Mouse (Mus musculus): Measurements from ENCODE around the gene Gm1043. TPM values are rescaled to one million over a fixed set of nuclear protein-coding genes. Genes with fewer than 3 reads are reported as not detected.

The Gm1043 gene
- polyA plus RNA-seq, 2 experiments from 2014 or later = 1.3 to 1.4 TPM

GRCm38 (mm10) chr5:37073660-37074059 is 11.5 kb upstream of the Gm1043 start:
- ATAC-seq = no peak

DNA sequence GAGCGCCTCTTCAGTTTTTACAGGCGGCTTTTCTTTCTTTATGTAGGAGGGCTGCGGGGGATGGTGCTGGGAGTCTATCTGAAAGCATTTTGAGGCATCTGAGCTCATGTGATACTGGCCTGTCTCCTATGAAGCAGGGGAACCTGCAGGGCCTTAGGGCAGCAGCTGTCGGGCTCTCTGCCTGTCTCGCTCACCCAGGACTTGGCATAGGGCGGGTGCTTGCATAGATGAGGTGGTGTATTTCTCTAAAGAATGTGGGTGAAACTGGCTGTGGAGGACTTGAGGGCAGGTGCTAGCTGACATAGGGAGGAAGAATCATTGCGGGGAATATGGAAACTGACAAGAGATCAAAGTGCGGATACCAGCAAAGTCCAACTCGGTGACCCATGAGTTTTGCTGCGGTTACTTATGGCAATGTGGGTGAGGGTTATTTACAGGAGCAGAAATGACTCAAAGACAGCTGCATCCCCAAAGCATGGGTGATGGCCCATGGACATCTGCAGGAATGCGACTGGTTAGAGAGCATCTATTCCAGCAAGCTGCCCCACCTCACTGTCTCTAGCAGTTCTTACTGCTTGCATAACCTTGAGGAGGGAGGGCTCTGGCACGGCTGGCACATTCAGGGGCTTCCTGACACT is 8.4 kb upstream of the Gm1043 start:
- no peak for ATAC-seq

- ATAC-seq = no peak
Observed at GRCm38 (mm10) chr5:37077330-37077698, 7.9 kb upstream of the Gm1043 start.

GRCm38 (mm10) chr5:37079484-37079883 is 5.7 kb upstream of the Gm1043 start:
- ATAC-seq = no peak

DNA sequence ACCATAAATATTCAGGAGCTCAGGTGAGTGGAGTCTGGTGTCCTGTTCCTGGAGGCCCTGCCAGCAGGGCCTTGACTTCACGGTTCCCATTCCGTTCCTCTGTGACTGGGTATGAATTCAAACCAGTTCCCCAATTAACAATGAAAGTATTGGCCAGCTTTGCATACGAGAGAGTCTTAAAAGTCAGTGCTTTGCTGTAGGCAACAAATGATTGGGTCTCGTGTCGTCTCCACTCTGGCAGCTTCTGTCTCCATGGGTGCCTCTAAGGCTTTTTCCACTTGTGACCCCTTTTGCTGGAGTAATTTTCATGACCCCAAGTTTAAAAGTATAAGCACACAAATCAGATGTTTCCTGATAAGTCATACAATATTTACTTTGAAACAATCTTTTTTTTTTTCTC is 4.6 kb upstream of the Gm1043 start:
- ATAC-seq = no peak

GRCm38 (mm10) chr5:37082420-37082819 is 2.8 kb upstream of the Gm1043 start:
- no peak for ATAC-seq

GRCm38 (mm10) chr5:37083209-37083770 is 1.9 kb upstream of the Gm1043 start:
- ATAC-seq = no peak

- ATAC-seq = no peak
Observed at GRCm38 (mm10) chr5:37083850-37084249, 1.3 kb upstream of the Gm1043 start.

DNA sequence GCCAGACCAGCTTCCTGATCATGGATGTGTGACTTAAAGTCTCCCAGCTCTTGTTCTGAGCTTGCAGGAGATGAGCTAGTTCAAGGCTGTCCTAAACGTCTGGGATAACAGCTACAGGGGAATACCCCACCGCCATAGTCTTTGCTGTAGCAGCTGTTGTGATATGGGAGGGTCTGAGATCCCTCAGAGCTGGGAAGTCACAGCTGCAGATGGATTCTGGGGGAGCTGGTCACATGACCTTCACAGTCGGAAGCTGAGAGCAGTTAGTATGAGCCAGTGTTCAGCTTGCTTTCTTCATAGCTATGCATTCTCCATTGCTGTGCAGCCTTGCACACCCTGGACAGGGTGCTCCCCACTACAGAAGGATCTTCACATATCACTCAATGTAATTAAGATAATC is 748 bp downstream of the Gm1043 start:
- no peak for ATAC-seq

- ATAC-seq = no peak
Observed at GRCm38 (mm10) chr5:37087786-37088185, 2.6 kb downstream of the Gm1043 start.

GRCm38 (mm10) chr5:37088342-37089108 is 3.4 kb downstream of the Gm1043 start:
- ATAC-seq = no peak

GRCm38 (mm10) chr5:37091171-37091628 is 6.0 kb downstream of the Gm1043 start:
- ATAC-seq = no peak

DNA sequence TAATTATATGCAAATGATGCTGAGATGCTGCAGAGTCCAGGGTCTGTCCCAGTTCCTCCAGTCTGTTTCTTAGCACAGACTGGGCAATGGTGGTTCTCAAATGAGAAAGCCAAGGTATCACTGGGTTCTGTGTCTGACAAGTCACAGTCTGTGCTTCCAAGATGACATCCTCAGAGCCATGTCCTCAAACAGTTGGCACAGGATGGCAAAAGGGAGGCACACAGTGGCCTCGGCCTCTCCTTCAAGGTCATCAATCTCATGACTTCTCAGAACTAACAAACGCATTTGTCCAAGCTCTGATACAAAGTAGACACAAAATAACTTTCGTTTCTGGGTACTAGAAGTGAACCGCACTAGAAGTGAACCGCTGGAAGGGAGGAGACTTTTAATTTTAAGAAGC is 9.8 kb downstream of the Gm1043 start:
- no peak for ATAC-seq

- no peak for ATAC-seq
Observed at GRCm38 (mm10) chr5:37097591-37097990, 12.4 kb downstream of the Gm1043 start.

DNA sequence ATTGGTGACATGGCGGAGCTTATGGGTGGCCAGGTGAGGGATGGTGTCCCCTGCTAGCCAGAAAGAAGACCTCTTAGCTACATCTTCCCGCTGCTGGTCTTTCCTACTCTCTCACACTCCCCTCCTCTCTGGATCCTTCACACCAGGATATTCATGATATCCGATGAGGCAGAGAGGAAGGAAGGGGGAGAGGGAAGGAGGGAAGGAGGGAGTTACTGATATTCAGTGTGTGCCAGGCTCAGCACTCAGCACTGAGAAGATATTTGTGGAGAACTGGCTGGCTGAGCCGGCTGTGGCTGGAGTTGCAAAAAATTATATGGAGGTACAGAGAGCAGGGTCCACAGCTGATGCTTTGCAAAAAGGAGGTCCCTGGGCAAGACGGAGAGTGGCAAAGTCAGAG is 15.6 kb downstream of the Gm1043 start:
- no peak for ATAC-seq

DNA sequence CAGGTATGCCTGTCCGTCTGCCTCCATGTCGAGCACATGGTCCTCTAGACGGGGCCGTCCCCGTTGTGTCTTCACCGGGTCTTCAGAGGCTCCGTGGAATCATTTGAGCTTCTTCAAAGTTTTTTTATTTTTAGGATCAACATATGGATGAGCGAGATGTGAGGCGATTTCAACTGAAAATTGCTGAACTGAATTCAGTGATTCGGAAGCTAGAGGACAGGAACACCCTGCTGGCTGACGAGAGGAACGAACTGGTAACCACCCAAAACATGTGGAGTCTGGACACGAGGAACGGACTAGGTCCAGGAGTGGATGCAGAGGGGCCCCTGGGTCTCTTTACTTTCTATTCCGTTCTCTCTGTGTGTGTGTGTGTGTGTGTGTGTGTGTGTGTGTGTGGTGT is 16.5 kb downstream of the Gm1043 start:
- ATAC-seq = no peak

DNA sequence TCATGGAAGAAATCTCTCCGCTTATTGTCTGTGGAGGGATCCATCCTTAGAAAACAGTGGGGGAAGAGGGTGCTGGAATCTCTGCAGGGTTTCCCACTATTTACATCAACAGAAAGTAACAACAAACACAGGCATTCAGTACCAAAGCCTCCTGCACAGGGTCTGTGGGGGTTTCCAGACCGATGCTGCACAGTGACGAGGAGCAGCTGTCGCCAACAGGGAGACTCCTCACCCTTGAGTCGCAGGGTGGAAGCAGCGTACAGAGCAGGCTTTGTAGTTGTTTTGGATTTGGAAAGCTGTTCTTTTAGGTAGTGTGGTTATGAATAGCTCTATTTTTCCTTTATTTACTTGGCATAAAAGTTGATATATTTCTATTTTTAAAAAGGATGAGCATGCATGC is 16.9 kb downstream of the Gm1043 start:
- ATAC-seq = no peak

GRCm38 (mm10) chr5:37105531-37106456 is 20.6 kb downstream of the Gm1043 start:
- ATAC-seq = no peak

GRCm38 (mm10) chr5:37107111-37107510 is 21.9 kb downstream of the Gm1043 start:
- ATAC-seq = no peak

- ATAC-seq = no peak
Observed at GRCm38 (mm10) chr5:37107611-37108010, 22.4 kb downstream of the Gm1043 start.

GRCm38 (mm10) chr5:37109280-37109849 is 24.2 kb downstream of the Gm1043 start:
- ATAC-seq = peak; percentile 85

GRCm38 (mm10) chr5:37112389-37112788 is 27.2 kb downstream of the Gm1043 start:
- ATAC-seq = no peak

DNA sequence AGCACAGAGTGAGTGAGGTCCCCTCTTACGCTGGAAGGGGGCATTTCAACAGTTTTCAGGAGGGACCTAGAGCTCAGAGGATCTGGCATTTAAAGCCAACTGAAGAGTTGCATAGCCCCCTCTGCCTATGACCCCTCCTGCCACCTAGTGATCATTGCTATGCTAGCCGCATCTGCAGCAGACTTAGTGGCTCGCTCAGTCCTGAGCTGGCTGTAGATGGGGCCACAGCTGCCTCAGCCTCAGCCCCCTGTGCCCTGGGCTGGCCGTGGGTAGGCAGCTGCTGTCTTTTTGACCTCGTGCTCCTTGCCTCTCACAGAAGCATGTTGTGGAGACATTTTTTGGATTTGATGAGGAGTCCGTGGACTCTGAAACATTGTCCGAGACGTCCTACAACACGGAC is 32.0 kb downstream of the Gm1043 start:
- ATAC-seq = no peak

All from activated CD4-positive, CD25-positive, alpha-beta regulatory T cell, adult 4 months (primary cell).